Mouse (Mus musculus) lung, postnatal 0 days (tissue): ENCODE measurements around the gene Cir1.
A peak's percentile ranks its signal among the peaks of the same experiment; 100 is the strongest.

ENCODE experiments used
- CTCF ChIP-seq: IDR thresholded peaks from 2 replicates; pipeline ENCODE4 v1.5.1; 2016; ENCODE audit warnings: antibody characterized with exemption, mild to moderate bottlenecking
- EP300 ChIP-seq: IDR thresholded peaks from 2 replicates; pipeline ENCODE4 v1.6.1; 2016; ENCODE audit warnings: antibody characterized with exemption, mild to moderate bottlenecking, control low read depth

GRCm38 (mm10) chr2:73270593-73271458 lies 41.7 kb downstream of the Cir1 start:
- peak; percentile 22; the same call in 1 of the 2 replicates for TF ChIP-seq CTCF
- no peak for TF ChIP-seq EP300
